Comparison of ENCODE assay signal across 28 mouse cellular contexts in genomic region chr15:84270032-84270431, GRCm38 (mm10). TPM values are rescaled to one million over a fixed set of nuclear protein-coding genes. Genes with fewer than 3 reads are reported as not detected.
DNase-seq lines count a peak whose midpoint lies in the region; ATAC-seq and TF ChIP-seq lines count a peak whose summit lies in the region.
"Had no signal": no experiment of that assay in that cellular context is flagged by ENCODE, and none has a peak within 500 bp of the region (broad histone marks: within the 10 kb centered on the region; RNA-seq: fewer than 3 reads in every experiment).

No protein-coding gene starts in this region.

- no peaks in the 10 kb centered on the region for H3K27me3 ChIP-seq in heart, embryonic 12.5 days (replicated peaks)
- no peaks in the 10 kb centered on the region for H3K27me3 ChIP-seq in kidney, adult 2 months (replicated peaks; ENCODE audit: control insufficient read depth, insufficient read depth, low read length)
- H3K27me3 ChIP-seq: embryonic facial prominence, embryonic 13.5 days; hindbrain, embryonic 15.5 days; limb, embryonic 12.5 days; liver, embryonic 15.5 days had no signal

- TF ChIP-seq CTCF in gastrocnemius, adult 2 months (IDR thresholded peaks at IDR 0.05) = no peak
- no peak for TF ChIP-seq CTCF in kidney, adult 2 months (conservative IDR thresholded peaks at IDR 0.05; ENCODE audit: insufficient read depth, insufficient read length, low read depth, low read length)

- no peak overlapping the region for H3K4me2 ChIP-seq in heart, embryonic 12.5 days
- H3K4me2 ChIP-seq: embryonic facial prominence, embryonic 13.5 days; forebrain, embryonic 12.5 days; hindbrain, embryonic 15.5 days; limb, embryonic 12.5 days; liver, embryonic 15.5 days; lung, embryonic 14.5 days had no signal

- H3K27ac ChIP-seq in gastrocnemius, adult 2 months = peak overlapping the region; percentile 65
- peak overlapping the region; percentile 6; the same call in 1 of the 2 replicates for H3K27ac ChIP-seq in heart, embryonic 12.5 days (ENCODE audit: poor library complexity, severe bottlenecking)
- no peak overlapping the region for H3K27ac ChIP-seq in kidney, adult 2 months (ENCODE audit: insufficient read depth, low read depth, low read length)
- H3K27ac ChIP-seq: embryonic facial prominence, embryonic 13.5 days; forebrain, embryonic 12.5 days; hindbrain, embryonic 10.5 days; hindbrain, embryonic 15.5 days; kidney, postnatal 0 days; limb, embryonic 12.5 days; liver, embryonic 15.5 days had no signal

- intact Hi-C loops in gastrocnemius, adult 2 months (cut with DNase I) = no loop called here

- H3K9me3 ChIP-seq in heart, embryonic 12.5 days (replicated peaks) = peaks cover 5% of the 10 kb centered on the region; the same call in 1 of the 2 replicates
- H3K9me3 ChIP-seq: embryonic facial prominence, embryonic 13.5 days; forebrain, embryonic 12.5 days; hindbrain, embryonic 15.5 days; limb, embryonic 12.5 days; liver, embryonic 15.5 days had no signal

- H3K36me3 ChIP-seq in heart, embryonic 12.5 days = peaks cover 34% of the 10 kb centered on the region
- no peaks in the 10 kb centered on the region for H3K36me3 ChIP-seq in kidney, adult 2 months (ENCODE audit: control insufficient read depth, insufficient read depth, low read length)
- H3K36me3 ChIP-seq: embryonic facial prominence, embryonic 13.5 days; forebrain, embryonic 12.5 days; hindbrain, embryonic 15.5 days had no signal

- peaks cover 45% of the 10 kb centered on the region for H3K4me1 ChIP-seq in heart, embryonic 12.5 days (replicated peaks)
- H3K4me1 ChIP-seq in kidney, adult 2 months (ENCODE audit: control insufficient read depth, insufficient read depth, low read length) = 0 out of 2 replicates have a peak, but pooled peaks cover 6% of the 10 kb centered on the region
- H3K4me1 ChIP-seq: embryonic facial prominence, embryonic 13.5 days; hindbrain, embryonic 15.5 days; liver, embryonic 15.5 days had no signal

- TF ChIP-seq POLR2A in kidney, adult 2 months (IDR thresholded peaks at IDR 0.05; ENCODE audit: low read depth, low read length) = no peak

- 89% methylated on average over 5 of the region's 5 CpGs for WGBS in heart, embryonic 12.5 days
- WGBS in kidney, adult 2 months = 65% methylated on average over 5 of the region's 5 CpGs

- no peak for DNase-seq in gastrocnemius, adult 2 months
- DNase-seq in gastrocnemius, postnatal 4 days (ENCODE audit: low spot score in 2 of 2) = no peak
- no peak for DNase-seq in heart, adult 18-20 months
- DNase-seq in kidney, adult 2 months = peak; percentile 20
- DNase-seq in kidney, postnatal 36 days = no peak
- DNase-seq in left cerebral cortex, adult 8-10 months (ENCODE audit: low spot score in 2 of 2) = no peak
- DNase-seq: adrenal gland, postnatal 25 days; cerebellum, adult 11-12 months; cerebellum, adult 9-11 months; embryo, embryonic 11 days; gastrocnemius, postnatal 36 days; kidney, adult 8-10 months; layer of hippocampus, adult 9-11 months; lung, embryonic 14.5 days; lung, postnatal 14 days; midbrain, embryonic 14.5 days; thymus, postnatal 4 days had no signal

- no peak overlapping the region for H3K9ac ChIP-seq in heart, embryonic 12.5 days
- H3K9ac ChIP-seq: embryonic facial prominence, embryonic 13.5 days; forebrain, embryonic 12.5 days; hindbrain, embryonic 15.5 days; limb, embryonic 12.5 days; liver, embryonic 15.5 days; lung, embryonic 14.5 days had no signal

- no peak for ATAC-seq in heart, embryonic 12.5 days (ENCODE audit: insufficient number of reproducible peaks, low FRiP score)
- ATAC-seq: CD4-positive, CD25-positive, alpha-beta regulatory T cell, adult 4 months; inflammation-experienced regulatory T-cells, adult 6 months had no signal

- H3K4me3 ChIP-seq in gastrocnemius, adult 2 months = 0 out of 2 replicates have a peak overlapping the region, but pooled peaks have one; percentile 7
- H3K4me3 ChIP-seq in heart, embryonic 12.5 days = no peak overlapping the region
- no peak overlapping the region for H3K4me3 ChIP-seq in kidney, adult 2 months (ENCODE audit: insufficient read depth, low read depth, low read length)
- H3K4me3 ChIP-seq: embryonic facial prominence, embryonic 13.5 days; erythroblast, embryonic 14.5 days; forebrain, embryonic 12.5 days; hindbrain, embryonic 10.5 days; hindbrain, embryonic 15.5 days; limb, embryonic 12.5 days; liver, embryonic 15.5 days had no signal

RNA-seq across cellular contexts. Expression of gene Parvb, which starts 38.2 kb away (rescaled TPM):
- 10 to 100 TPM; 48.4 to 63.3 TPM for total RNA-seq in gastrocnemius, adult 2 months (2021)
- total RNA-seq in gastrocnemius, postnatal 4 days (2021) = 100 to 1,000 TPM; 130 to 134 TPM
- 13.5 and 13.8 TPM in 2 replicates for polyA plus RNA-seq in heart, embryonic 12.5 days (2016; fragmentation: Nextera tagmentation; extraction: Ambion mirVana)
- 100 to 1,000 TPM in 1 of 2 experiments, 10 to 100 TPM in 1; 89.9 to 103 TPM for total RNA-seq in heart, adult 18-20 months (2021)
- polyA plus RNA-seq in kidney, adult 2 months (2012; rRNA removed) = 7.1 and 8.5 TPM in 2 replicates
- 10 to 100 TPM; 15.8 to 20.0 (median 17.9) TPM for total RNA-seq in left cerebral cortex, adult 8-10 months (2022)

RNA-seq across cellular contexts. Expression of gene Parvg, which starts 53.8 kb away (rescaled TPM):
- under 1 TPM; 0.53 to 0.54 TPM for total RNA-seq in gastrocnemius, adult 2 months (2021)
- 1 to 10 TPM; 2.8 to 3.8 TPM for total RNA-seq in gastrocnemius, postnatal 4 days (2021)
- 0.92 and 1.4 TPM in 2 replicates for polyA plus RNA-seq in heart, embryonic 12.5 days (2016; fragmentation: Nextera tagmentation; extraction: Ambion mirVana)
- 1 to 10 TPM; 2.0 to 3.1 TPM for total RNA-seq in heart, adult 18-20 months (2021)
- polyA plus RNA-seq in kidney, adult 2 months (2012; rRNA removed) = 1.5 and 4.5 TPM in 2 replicates
- total RNA-seq in left cerebral cortex, adult 8-10 months (2022) = 10 to 100 TPM in 2 of 4 experiments, 1 to 10 TPM in 2; 7.8 to 14.1 (median 10.4) TPM
